Mouse (Mus musculus): ENCODE results near the gene Dync2li1. TPM values are rescaled to one million over a fixed set of nuclear protein-coding genes. Genes with fewer than 3 reads are reported as not detected.

Dync2li1 gene
- polyA plus RNA-seq, 1 experiment = 0.71 TPM

DNA sequence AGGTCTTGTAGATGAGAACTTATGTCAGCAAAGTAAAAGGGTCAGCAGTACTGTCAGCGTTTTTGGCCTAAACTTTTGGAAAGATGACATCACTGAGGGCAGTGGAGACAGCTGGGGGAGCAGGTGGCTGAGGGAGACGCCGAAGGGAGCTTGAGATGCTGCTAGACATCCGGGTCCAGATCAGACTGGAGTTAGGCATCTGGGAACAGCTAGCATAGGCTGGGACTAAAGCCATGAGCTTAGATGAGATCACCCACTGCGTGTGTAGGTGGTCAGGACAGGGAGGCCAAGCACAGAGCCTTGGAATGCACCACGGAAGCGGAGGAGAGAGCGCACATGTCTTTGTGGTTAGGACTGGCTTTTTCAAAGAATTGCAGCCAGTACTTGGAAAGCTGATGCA lies 41.2 kb upstream of the Dync2li1 start:
- Histone ChIP-seq H3K4me3 (ENCODE audit: extremely low read depth, insufficient read depth, insufficient read length) (no peak overlapping the region), H3K4me1 (ENCODE audit: control insufficient read depth, insufficient read depth, insufficient read length) (no peaks in the 10 kb centered on the region), H3K27me3 (ENCODE audit: control insufficient read depth, insufficient read depth, low read length) (no peaks in the 10 kb centered on the region), H3K36me3 (ENCODE audit: control insufficient read depth, insufficient read depth, low read length) (no peaks in the 10 kb centered on the region), H3K27ac (ENCODE audit: insufficient read depth, low read length) (no peak overlapping the region)
- TF ChIP-seq POLR2A (IDR thresholded peaks at IDR 0.05; ENCODE audit: low read depth, low read length) (no peak), CTCF (IDR thresholded peaks at IDR 0.05; ENCODE audit: extremely low read depth, insufficient read depth, insufficient read length, insufficient replicate concordance) (no peak)
- WGBS = 82% methylated on average over 8 of the region's 8 CpGs
- DNase-seq (ENCODE audit: low read depth in 1 of 2, low spot score in 2 of 2) = no peak

DNA sequence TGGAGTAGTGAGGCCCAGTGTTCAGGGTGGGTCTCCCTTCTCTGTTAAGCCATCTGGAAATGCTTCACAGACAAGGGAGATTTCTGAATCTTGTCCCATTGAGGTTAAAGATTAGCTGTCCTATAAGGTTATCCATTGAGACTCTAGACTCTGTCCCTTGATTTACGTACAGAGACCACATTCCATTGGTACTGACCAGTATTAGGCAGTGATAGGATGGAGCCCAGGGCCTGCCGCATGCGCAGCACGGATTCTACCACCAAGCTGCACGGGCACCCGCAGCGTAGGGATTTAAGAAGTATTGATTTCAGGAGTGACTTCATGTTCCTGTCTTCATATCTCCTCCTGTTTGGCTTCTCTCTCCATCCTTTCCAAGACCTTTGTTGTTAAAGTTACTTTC lies 36.2 kb upstream of the Dync2li1 start:
- TF ChIP-seq CTCF (IDR thresholded peaks at IDR 0.05; ENCODE audit: extremely low read depth, insufficient read depth, insufficient read length, insufficient replicate concordance) (no peak), POLR2A (IDR thresholded peaks at IDR 0.05; ENCODE audit: low read depth, low read length) (no peak)
- H3K27ac ChIP-seq (ENCODE audit: insufficient read depth, low read length) = no peak overlapping the region
- H3K36me3 ChIP-seq (ENCODE audit: control insufficient read depth, insufficient read depth, low read length) = no peaks in the 10 kb centered on the region
- DNase-seq (ENCODE audit: low read depth in 1 of 2, low spot score in 2 of 2) = no peak
- no peaks in the 10 kb centered on the region for H3K4me1 ChIP-seq (ENCODE audit: control insufficient read depth, insufficient read depth, insufficient read length)
- no peaks in the 10 kb centered on the region for H3K27me3 ChIP-seq (ENCODE audit: control insufficient read depth, insufficient read depth, low read length)
- WGBS = 97% methylated on average over 7 of the region's 7 CpGs
- no peak overlapping the region for H3K4me3 ChIP-seq (ENCODE audit: extremely low read depth, insufficient read depth, insufficient read length)

DNA sequence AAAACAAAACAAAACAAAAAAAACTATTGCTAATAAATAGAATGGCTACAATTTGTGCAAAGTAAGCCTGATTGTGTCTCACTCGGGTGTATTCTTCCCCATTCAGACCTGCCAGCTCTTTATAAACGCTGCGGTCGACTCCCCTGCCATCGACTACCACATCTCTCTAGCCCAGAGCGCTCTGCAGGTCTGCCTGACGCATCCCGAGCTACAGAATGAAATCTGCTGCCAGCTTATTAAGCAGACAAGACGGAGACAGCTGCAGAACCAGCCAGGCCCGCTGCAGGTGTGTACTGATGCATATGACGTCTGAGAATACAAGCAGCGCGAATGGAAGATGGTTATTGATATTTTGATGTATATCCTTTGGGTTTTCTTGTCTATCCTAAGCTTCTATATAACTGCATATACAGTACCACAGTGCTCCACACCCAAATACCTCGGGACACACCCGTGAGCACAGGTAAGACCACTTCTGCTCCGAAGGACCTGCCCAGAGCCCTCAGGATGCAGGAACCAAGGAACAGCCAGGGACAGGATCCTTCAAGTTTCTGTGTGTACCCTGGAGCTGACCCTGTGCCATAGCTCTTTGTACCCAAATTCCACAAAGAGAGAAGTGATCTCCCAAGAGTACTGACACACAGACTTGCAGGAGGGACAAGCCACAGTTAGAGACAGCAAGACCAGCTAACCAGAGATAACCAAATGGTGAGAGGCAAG lies 34.7 kb upstream of the Dync2li1 start:
- DNase-seq (ENCODE audit: low read depth in 1 of 2, low spot score in 2 of 2) = no peak
- 91% methylated on average over 16 of the region's 16 CpGs for WGBS
- no peaks in the 10 kb centered on the region for H3K4me1 ChIP-seq (ENCODE audit: control insufficient read depth, insufficient read depth, insufficient read length)
- no peak overlapping the region for H3K27ac ChIP-seq (ENCODE audit: insufficient read depth, low read length)
- TF ChIP-seq CTCF (IDR thresholded peaks at IDR 0.05; ENCODE audit: extremely low read depth, insufficient read depth, insufficient read length, insufficient replicate concordance) (no peak), POLR2A (IDR thresholded peaks at IDR 0.05; ENCODE audit: low read depth, low read length) (no peak)
- no peak overlapping the region for H3K4me3 ChIP-seq (ENCODE audit: extremely low read depth, insufficient read depth, insufficient read length)
- no peaks in the 10 kb centered on the region for H3K36me3 ChIP-seq (ENCODE audit: control insufficient read depth, insufficient read depth, low read length)
- H3K27me3 ChIP-seq (ENCODE audit: control insufficient read depth, insufficient read depth, low read length) = no peaks in the 10 kb centered on the region

GRCm38 (mm10) chr17:84596015-84596441 lies 30.3 kb upstream of the Dync2li1 start:
- Histone ChIP-seq H3K27me3 (ENCODE audit: control insufficient read depth, insufficient read depth, low read length) (no peaks in the 10 kb centered on the region), H3K36me3 (ENCODE audit: control insufficient read depth, insufficient read depth, low read length) (no peaks in the 10 kb centered on the region), H3K27ac (ENCODE audit: insufficient read depth, low read length) (no peak overlapping the region), H3K4me1 (ENCODE audit: control insufficient read depth, insufficient read depth, insufficient read length) (no peaks in the 10 kb centered on the region), H3K4me3 (ENCODE audit: extremely low read depth, insufficient read depth, insufficient read length) (no peak overlapping the region)
- DNase-seq (ENCODE audit: low read depth in 1 of 2, low spot score in 2 of 2) = no peak
- TF ChIP-seq POLR2A (IDR thresholded peaks at IDR 0.05; ENCODE audit: low read depth, low read length) (no peak), CTCF (IDR thresholded peaks at IDR 0.05; ENCODE audit: extremely low read depth, insufficient read depth, insufficient read length, insufficient replicate concordance) (no peak)
- 68% methylated on average over 10 of the region's 10 CpGs for WGBS

DNA sequence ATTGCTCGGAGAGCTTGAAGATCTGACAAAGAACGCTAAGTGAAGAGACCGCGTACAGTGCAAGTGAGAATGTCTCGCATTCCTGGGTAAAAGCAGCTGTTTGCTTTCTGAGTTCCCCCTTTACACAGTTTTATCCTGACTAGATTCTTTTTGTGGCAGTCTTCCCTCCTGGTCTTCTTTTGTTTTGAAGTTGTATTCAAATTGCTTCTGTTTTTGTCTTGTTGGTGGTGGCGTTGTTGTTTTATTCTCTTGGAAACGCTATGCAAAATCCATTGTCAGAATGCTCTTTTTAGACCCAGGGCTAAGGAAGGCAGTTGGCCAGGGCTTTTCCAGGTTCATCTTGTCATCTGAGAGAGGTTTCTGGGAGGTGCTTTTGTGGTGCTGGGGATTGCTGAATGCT lies 29.8 kb upstream of the Dync2li1 start:
- H3K4me3 ChIP-seq (ENCODE audit: extremely low read depth, insufficient read depth, insufficient read length) = no peak overlapping the region
- no peaks in the 10 kb centered on the region for H3K27me3 ChIP-seq (ENCODE audit: control insufficient read depth, insufficient read depth, low read length)
- WGBS = 84% methylated on average over 7 of the region's 7 CpGs
- TF ChIP-seq CTCF (IDR thresholded peaks at IDR 0.05; ENCODE audit: extremely low read depth, insufficient read depth, insufficient read length, insufficient replicate concordance) (no peak), POLR2A (IDR thresholded peaks at IDR 0.05; ENCODE audit: low read depth, low read length) (no peak)
- H3K36me3 ChIP-seq (ENCODE audit: control insufficient read depth, insufficient read depth, low read length) = no peaks in the 10 kb centered on the region
- no peak for DNase-seq (ENCODE audit: low read depth in 1 of 2, low spot score in 2 of 2)
- no peaks in the 10 kb centered on the region for H3K4me1 ChIP-seq (ENCODE audit: control insufficient read depth, insufficient read depth, insufficient read length)
- no peak overlapping the region for H3K27ac ChIP-seq (ENCODE audit: insufficient read depth, low read length)

DNA sequence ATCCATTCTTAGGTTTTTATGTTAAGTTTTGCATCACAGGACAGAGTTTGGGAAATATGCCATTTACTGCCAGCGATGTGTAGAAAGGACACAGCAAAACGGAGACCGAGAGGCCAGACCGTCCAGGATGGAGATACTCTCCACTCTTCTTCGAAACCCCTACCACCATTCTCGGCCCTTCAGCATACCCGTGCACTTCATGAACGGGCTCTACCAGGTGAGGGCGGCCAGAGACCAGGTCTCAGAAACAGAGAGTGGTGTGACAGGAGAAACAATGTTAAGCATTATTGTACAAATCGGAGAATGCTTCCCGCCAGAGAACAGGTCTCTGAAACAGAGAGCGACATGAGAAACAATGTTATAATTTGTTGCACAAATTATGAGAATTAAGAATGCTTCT lies 28.4 kb upstream of the Dync2li1 start:
- no peak for DNase-seq (ENCODE audit: low read depth in 1 of 2, low spot score in 2 of 2)
- no peak overlapping the region for H3K4me3 ChIP-seq (ENCODE audit: extremely low read depth, insufficient read depth, insufficient read length)
- no peak for TF ChIP-seq CTCF (IDR thresholded peaks at IDR 0.05; ENCODE audit: extremely low read depth, insufficient read depth, insufficient read length, insufficient replicate concordance)
- TF ChIP-seq POLR2A (IDR thresholded peaks at IDR 0.05; ENCODE audit: low read depth, low read length) = no peak
- H3K4me1 ChIP-seq (ENCODE audit: control insufficient read depth, insufficient read depth, insufficient read length) = no peaks in the 10 kb centered on the region
- WGBS = 90% methylated on average over 12 of the region's 12 CpGs
- H3K27ac ChIP-seq (ENCODE audit: insufficient read depth, low read length) = no peak overlapping the region
- H3K27me3 ChIP-seq (ENCODE audit: control insufficient read depth, insufficient read depth, low read length) = no peaks in the 10 kb centered on the region
- H3K36me3 ChIP-seq (ENCODE audit: control insufficient read depth, insufficient read depth, low read length) = no peaks in the 10 kb centered on the region

DNA sequence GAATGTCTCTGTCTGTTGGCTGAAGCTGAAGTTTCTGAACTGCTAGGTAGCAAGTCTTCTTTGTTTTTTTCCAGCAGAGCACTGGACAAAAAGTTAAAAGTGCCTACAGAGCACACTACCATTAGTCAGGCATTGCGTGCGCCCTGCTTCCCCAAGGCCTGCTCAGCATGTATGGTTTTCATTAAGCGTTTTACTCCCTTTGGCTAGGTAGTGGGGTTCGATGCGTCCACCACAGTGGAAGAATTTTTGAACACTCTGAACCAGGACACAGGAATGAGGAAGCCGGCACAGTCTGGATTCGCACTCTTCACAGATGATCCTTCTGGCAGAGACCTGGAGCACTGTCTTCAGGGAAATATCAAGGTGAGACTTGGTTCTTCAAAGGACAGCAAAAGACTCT lies 27.4 kb upstream of the Dync2li1 start:
- Histone ChIP-seq H3K27me3 (ENCODE audit: control insufficient read depth, insufficient read depth, low read length) (no peaks in the 10 kb centered on the region), H3K4me1 (ENCODE audit: control insufficient read depth, insufficient read depth, insufficient read length) (no peaks in the 10 kb centered on the region), H3K36me3 (ENCODE audit: control insufficient read depth, insufficient read depth, low read length) (no peaks in the 10 kb centered on the region), H3K4me3 (ENCODE audit: extremely low read depth, insufficient read depth, insufficient read length) (no peak overlapping the region), H3K27ac (ENCODE audit: insufficient read depth, low read length) (no peak overlapping the region)
- TF ChIP-seq CTCF (IDR thresholded peaks at IDR 0.05; ENCODE audit: extremely low read depth, insufficient read depth, insufficient read length, insufficient replicate concordance) (no peak), POLR2A (IDR thresholded peaks at IDR 0.05; ENCODE audit: low read depth, low read length) (no peak)
- 98% methylated on average over 7 of the region's 7 CpGs for WGBS
- DNase-seq (ENCODE audit: low read depth in 1 of 2, low spot score in 2 of 2) = no peak
